Mouse (Mus musculus) lung, postnatal 0 days (tissue): ENCODE results near the gene C1qtnf4. TPM values are rescaled to one million over a fixed set of nuclear protein-coding genes. Genes with fewer than 3 reads are reported as not detected.
A peak's percentile ranks its signal among the peaks of the same experiment; 100 is the strongest.

ENCODE experiments used
- ATAC-seq: fragments of 200-750 bp; cut with Nextera tagmentation; 2 replicates; pipeline ENCODE4 v1.8.0; 2017; ENCODE audit warnings: moderate library complexity
- DNase-seq: peaks from one replicate; pipeline ENCODE4 v3.0.0-alpha.2; 2016; ENCODE audit warnings: low spot score
- H3K27ac ChIP-seq: fragments of 300-500 bp; sonication (generic); 2 replicates; pipeline ENCODE4 v1.5.1; 2014; ENCODE audit warnings: antibody characterized with exemption, mild to moderate bottlenecking, low read length, mixed read lengths
- H3K27me3 ChIP-seq: fragments of 300-500 bp; sonication (generic); replicated peaks from 2 replicates; pipeline ENCODE4 v1.6.1; 2014; ENCODE audit warnings: low read length, mixed read lengths; ENCODE audit not compliant: insufficient read depth
- H3K36me3 ChIP-seq: fragments of 300-500 bp; sonication (generic); 2 replicates; pipeline ENCODE4 v1.6.1; 2014; ENCODE audit warnings: low read length, mixed read lengths; ENCODE audit not compliant: insufficient read depth
- H3K4me1 ChIP-seq: fragments of 300-500 bp; sonication (generic); 2 replicates; pipeline ENCODE4 v1.6.1; 2014; ENCODE audit warnings: antibody characterized with exemption, low read depth, low read length, mixed read lengths; ENCODE audit not compliant: insufficient read depth
- H3K4me2 ChIP-seq: fragments of 300-500 bp; sonication (generic); replicated peaks from 2 replicates; pipeline ENCODE4 v1.6.1; 2014; ENCODE audit warnings: low read depth, mild to moderate bottlenecking, low read length, moderate library complexity, mixed read lengths
- H3K4me3 ChIP-seq: fragments of 300-500 bp; sonication (generic); 2 replicates; pipeline ENCODE4 v1.5.1; 2014; ENCODE audit warnings: low read depth, low read length
- H3K9ac ChIP-seq: fragments of 300-500 bp; sonication (generic); replicated peaks from 2 replicates; pipeline ENCODE4 v1.6.1; 2014; ENCODE audit warnings: low read depth, mild to moderate bottlenecking
- H3K9me3 ChIP-seq: fragments of 300-500 bp; sonication (generic); 2 replicates; pipeline ENCODE4 v1.6.1; 2016; ENCODE audit warnings: low read length, mixed read lengths
- CTCF ChIP-seq: IDR thresholded peaks from 2 replicates; pipeline ENCODE4 v1.5.1; 2016; ENCODE audit warnings: antibody characterized with exemption, mild to moderate bottlenecking
- EP300 ChIP-seq: IDR thresholded peaks from 2 replicates; pipeline ENCODE4 v1.6.1; 2016; ENCODE audit warnings: antibody characterized with exemption, mild to moderate bottlenecking, control low read depth
- WGBS: fragments of 180-500 bp; shearing (Covaris S2); extraction: QIAGEN DNeasy Blood & Tissue Kit; methylation state at CpG from one replicate; pipeline ENCODE4 v1.1.7; 2014; 5-methylcytosine and 5-hydroxymethylcytosine counted together
- polyA plus RNA-seq: library from polyadenylated mRNA; unstranded; fragments of >200 nt; fragmentation: Nextera tagmentation; extraction: Ambion mirVana; gene quantifications from 2 replicates; pipeline ENCODE4 v1.2.1, GENCODE M21; 2015

C1qtnf4 gene
- polyA plus RNA-seq, 1 experiment from 2014 or later = 8.2 TPM

GRCm38 (mm10) chr2:90916560-90917232, 31.0 kb downstream of the C1qtnf4 start:
- H3K36me3 ChIP-seq = peaks cover 1% of the 10 kb centered on the region; the same call in 1 of the 2 replicates
- H3K9me3 ChIP-seq = no peaks in the 10 kb centered on the region
- peak overlapping the region; percentile 92 for H3K9ac ChIP-seq
- H3K4me2 ChIP-seq = peak overlapping the region; percentile 68
- H3K27ac ChIP-seq = peak overlapping the region; percentile 92
- TF ChIP-seq EP300 (no peak), CTCF (no peak)
- H3K27me3 ChIP-seq = no peaks in the 10 kb centered on the region
- DNase-seq (no peak), ATAC-seq (no peak)
- H3K4me1 ChIP-seq = no peaks in the 10 kb centered on the region; the same call in 1 of the 2 replicates
- WGBS = 14% methylated on average over 7 of the region's 7 CpGs
- peak overlapping the region; percentile 60 for H3K4me3 ChIP-seq

DNA sequence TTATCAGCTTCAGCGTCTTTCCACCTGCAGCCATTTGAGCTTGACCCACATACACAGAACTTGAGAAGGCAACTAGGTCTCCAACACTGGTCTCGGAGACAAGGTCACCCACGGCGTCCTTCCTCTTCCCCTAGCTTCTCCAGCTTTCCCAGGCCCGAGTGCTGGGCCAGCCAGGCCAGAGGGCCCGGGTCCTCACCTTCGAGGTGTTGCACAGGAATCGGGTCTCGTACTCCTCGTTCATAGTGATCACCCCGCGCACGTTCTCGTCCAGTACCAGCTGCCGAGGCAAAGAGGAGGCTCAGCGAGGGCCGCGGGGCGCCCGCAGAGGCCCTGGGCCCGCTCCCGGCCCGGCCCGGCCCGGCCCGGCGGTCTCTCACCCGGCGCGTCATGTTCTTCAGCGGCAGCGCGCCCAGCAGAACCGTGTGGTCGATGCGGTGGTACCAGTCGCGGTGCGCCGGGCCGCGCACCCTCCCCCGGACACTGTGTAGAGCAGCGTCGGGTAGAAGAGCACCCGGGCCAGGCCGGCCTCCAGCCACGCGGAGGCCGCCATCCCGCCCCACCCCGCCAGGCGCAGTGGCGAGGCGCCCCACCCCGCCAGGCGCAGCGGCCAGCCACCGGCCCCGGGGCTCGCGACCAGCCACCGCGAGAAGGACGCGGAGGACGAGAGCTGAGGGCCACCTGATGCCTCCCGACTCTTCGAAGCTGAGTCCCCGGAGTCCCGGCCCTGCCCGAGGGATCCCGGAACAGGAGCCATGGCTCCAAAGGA, 31.8 kb downstream of the C1qtnf4 start:
- peak overlapping the region; percentile 68 for H3K4me2 ChIP-seq
- no peaks in the 10 kb centered on the region for H3K36me3 ChIP-seq
- H3K4me1 ChIP-seq = no peaks in the 10 kb centered on the region; the same call in 1 of the 2 replicates
- DNase-seq (peak; percentile 85), ATAC-seq (peak; percentile 93)
- H3K4me3 ChIP-seq = peak overlapping the region; percentile 60
- H3K27ac ChIP-seq = peak overlapping the region; percentile 92
- H3K27me3 ChIP-seq = no peaks in the 10 kb centered on the region
- no peak for TF ChIP-seq EP300
- peak; percentile 15; the same call in 1 of the 2 replicates for TF ChIP-seq CTCF
- no peaks in the 10 kb centered on the region for H3K9me3 ChIP-seq
- WGBS = under 1% methylated on average over 63 of the region's 73 CpGs
- H3K9ac ChIP-seq = peak overlapping the region; percentile 92

GRCm38 (mm10) chr2:90917999-90918698, 32.5 kb downstream of the C1qtnf4 start:
- H3K4me2 ChIP-seq = peak overlapping the region; percentile 68
- H3K27me3 ChIP-seq = no peaks in the 10 kb centered on the region
- H3K4me3 ChIP-seq = peak overlapping the region; percentile 60
- peak overlapping the region; percentile 92 for H3K9ac ChIP-seq
- DNase-seq (peak; percentile 48), ATAC-seq (peak; percentile 66)
- no peaks in the 10 kb centered on the region for H3K9me3 ChIP-seq
- TF ChIP-seq CTCF (no peak), EP300 (no peak)
- 9% methylated on average over 16 of the region's 16 CpGs for WGBS
- H3K36me3 ChIP-seq = no peaks in the 10 kb centered on the region
- H3K27ac ChIP-seq = peak overlapping the region; percentile 92
- H3K4me1 ChIP-seq = no peaks in the 10 kb centered on the region; the same call in 1 of the 2 replicates

DNA sequence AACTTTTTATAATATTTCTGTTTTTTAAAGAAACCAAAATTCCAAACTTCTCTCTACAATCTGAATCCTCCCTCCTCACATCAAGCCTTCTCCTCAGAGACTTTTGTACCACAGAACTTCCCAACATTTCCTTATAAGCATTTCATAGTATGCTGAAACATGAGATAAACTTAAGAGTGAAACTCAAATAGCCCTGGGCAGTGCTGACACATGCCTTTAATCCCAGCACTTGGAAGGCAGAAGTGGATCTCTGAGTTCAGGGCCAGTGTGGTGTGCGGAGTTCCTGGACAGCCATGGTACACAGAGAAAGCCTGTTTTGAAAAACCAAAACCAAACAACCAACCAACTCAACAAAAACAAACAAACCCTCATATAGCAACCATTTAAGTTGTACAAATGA, 35.5 kb downstream of the C1qtnf4 start:
- 69% methylated on average over 1 of the region's 1 CpGs for WGBS
- Histone ChIP-seq H3K27me3 (no peaks in the 10 kb centered on the region), H3K9ac (no peak overlapping the region), H3K4me2 (no peak overlapping the region), H3K9me3 (no peaks in the 10 kb centered on the region), H3K36me3 (no peaks in the 10 kb centered on the region), H3K27ac (no peak overlapping the region), H3K4me3 (no peak overlapping the region), H3K4me1 (no peaks in the 10 kb centered on the region; the same call in 1 of the 2 replicates)
- no peak for ATAC-seq
- DNase-seq = no peak
- TF ChIP-seq CTCF = no peak
- no peak for TF ChIP-seq EP300

DNA sequence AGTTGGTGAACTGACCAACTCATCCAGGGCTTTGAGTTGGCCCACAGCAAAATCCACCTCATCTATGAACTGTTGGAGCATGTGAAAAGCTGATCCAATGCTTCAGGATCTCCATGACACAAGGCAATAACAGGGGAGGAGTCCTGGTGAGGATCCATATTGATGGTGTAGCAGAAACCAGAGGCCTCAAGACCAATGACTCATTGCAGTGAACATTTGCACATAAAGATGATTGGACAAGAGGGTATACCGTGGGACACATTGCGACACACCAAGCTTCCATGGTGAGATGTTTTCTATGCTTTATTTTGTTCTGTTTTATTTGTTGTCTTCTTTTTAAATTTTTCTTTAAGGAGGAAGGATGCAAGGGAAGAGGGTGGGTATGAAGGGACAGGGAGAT, 37.0 kb downstream of the C1qtnf4 start:
- DNase-seq = no peak
- Histone ChIP-seq H3K4me2 (no peak overlapping the region), H3K9me3 (no peaks in the 10 kb centered on the region), H3K9ac (no peak overlapping the region), H3K27ac (no peak overlapping the region), H3K4me3 (no peak overlapping the region), H3K27me3 (no peaks in the 10 kb centered on the region), H3K36me3 (no peaks in the 10 kb centered on the region), H3K4me1 (no peaks in the 10 kb centered on the region)
- TF ChIP-seq CTCF = no peak
- TF ChIP-seq EP300 = no peak
- no peak for ATAC-seq
- WGBS = 89% methylated on average over 2 of the region's 2 CpGs

GRCm38 (mm10) chr2:90928566-90928965, 42.9 kb downstream of the C1qtnf4 start:
- DNase-seq (no peak), ATAC-seq (no peak)
- no peaks in the 10 kb centered on the region for H3K9me3 ChIP-seq
- no peak overlapping the region for H3K4me2 ChIP-seq
- no peaks in the 10 kb centered on the region for H3K36me3 ChIP-seq
- H3K27me3 ChIP-seq = no peaks in the 10 kb centered on the region
- H3K27ac ChIP-seq = no peak overlapping the region
- no peaks in the 10 kb centered on the region for H3K4me1 ChIP-seq
- no peak for TF ChIP-seq CTCF
- TF ChIP-seq EP300 = no peak
- H3K9ac ChIP-seq = no peak overlapping the region
- H3K4me3 ChIP-seq = no peak overlapping the region
- 84% methylated on average over 13 of the region's 13 CpGs for WGBS
